ENCODE assay signal across 29 mouse cellular contexts in the genomic region with DNA sequence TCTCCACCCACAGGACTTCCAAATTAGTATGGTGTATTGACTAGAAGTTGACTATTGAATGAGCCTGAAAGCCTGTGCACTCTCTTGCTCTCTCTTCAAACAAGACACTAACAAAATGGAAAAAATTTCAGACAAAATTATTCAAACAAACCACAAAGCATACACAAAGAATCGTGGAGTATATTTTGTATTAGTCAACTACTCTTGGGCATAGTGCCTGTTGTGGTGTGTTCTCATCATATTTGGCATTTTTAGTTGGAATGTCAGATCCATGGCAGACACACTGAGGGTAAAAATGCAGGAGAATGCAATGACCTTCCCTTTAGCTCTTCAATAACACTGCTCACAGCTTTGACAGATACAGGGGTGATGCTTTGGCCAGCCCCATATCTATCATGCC. TPM values are rescaled to one million over a fixed set of nuclear protein-coding genes. Genes with fewer than 3 reads are reported as not detected.
DNase-seq lines count a peak whose midpoint lies in the region.
"Had no signal": no experiment of that assay in that cellular context is flagged by ENCODE, and none has a peak within 500 bp of the region (broad histone marks: within the 10 kb centered on the region; RNA-seq: fewer than 3 reads in every experiment).

No protein-coding gene starts in this region.

- intact Hi-C loops in heart, postnatal 10 days (cut with DNase I): no loop called here

- DNase-seq in 3T3-L1 (ENCODE audit: low read depth, low spot score): peak; percentile 88
- DNase-seq in NIH3T3 (ENCODE audit: low read depth): peak; percentile 83
- no peak for DNase-seq in frontal cortex, adult 2 months (ENCODE audit: extremely low spot score in 1 of 2, low spot score in 1 of 2)
- no peak for DNase-seq in spleen, adult 18-20 months
- DNase-seq in heart, postnatal 10 days: no peak
- DNase-seq: adrenal gland, adult 2 months; adrenal gland, postnatal 10 days; adrenal gland, postnatal 25 days; cerebellum, adult 11 months; cerebellum, adult 18-20 months; cerebellum, adult 8-10 months; cerebellum, adult 9-11 months; cerebellum, postnatal 14 days; cerebellum, postnatal 36 days; embryo, embryonic 11 days; forebrain, postnatal 0 days had no signal

RNA-seq across cellular contexts. Expression of gene Ttc23l, which starts 32.6 kb away (rescaled TPM):
- polyA plus RNA-seq in frontal cortex, adult 2 months (2012; rRNA removed): not detected in 2 replicates
- not detected for total RNA-seq in heart, postnatal 10 days (2021)
- total RNA-seq: adrenal gland, adult 2 months; adrenal gland, postnatal 10 days; adrenal gland, postnatal 25 days; adrenal gland, postnatal 4 days; common myeloid progenitor, adult 5-6 weeks; ES-E14; forebrain, postnatal 0 days; MEL had no signal
- polyA plus RNA-seq: adrenal gland, adult 2 months; brain, embryonic 14.5 days; C2C12; embryonic facial prominence, embryonic 11.5 days; embryonic facial prominence, embryonic 13.5 days; embryonic facial prominence, embryonic 15.5 days; erythroblast, embryonic 14.5 days; forebrain, embryonic 11.5 days; forebrain, embryonic 13.5 days; forebrain, embryonic 15.5 days; forebrain, postnatal 0 days had no signal

RNA-seq across cellular contexts. Expression of gene Rad1, which starts 40.1 kb away (rescaled TPM):
- 12.6 and 14.1 TPM in 2 replicates for polyA plus RNA-seq in frontal cortex, adult 2 months (2012; rRNA removed)
- 1 to 10 TPM; 6.6 to 8.9 TPM for total RNA-seq in heart, postnatal 10 days (2021)

RNA-seq across cellular contexts. Expression of gene Brix1, which starts 40.1 kb away (rescaled TPM):
- polyA plus RNA-seq in frontal cortex, adult 2 months (2012; rRNA removed): 15.1 and 16.4 TPM in 2 replicates
- 10 to 100 TPM; 23.3 to 25.3 TPM for total RNA-seq in heart, postnatal 10 days (2021)

RNA-seq across cellular contexts. Expression of gene Dnajc21, which starts 55.6 kb away (rescaled TPM):
- 15.9 and 17.7 TPM in 2 replicates for polyA plus RNA-seq in frontal cortex, adult 2 months (2012; rRNA removed)
- 10 to 100 TPM; 18.7 to 21.6 TPM for total RNA-seq in heart, postnatal 10 days (2021)

Comparison
In these comparisons a context has a peak if more than half of its experiments do, and no peak if none do; other contexts are left out.
1. DNase-seq: peak in 3T3-L1 (single experiment) and NIH3T3 (single experiment); none in frontal cortex, adult 2 months (0 of 2), spleen, adult 18-20 months (0 of 2) and heart, postnatal 10 days (0 of 2).